Mouse (Mus musculus) urinary bladder, adult 2 months (tissue): ENCODE measurements at regions not wholly inside any gene's neighbourhood (a gene's known extent, or its start where the extent isn't known, plus 50 kb on each side); places are given as distances from the start of the nearest gene placed in this dataset.
"Not testable (repeated sequence)": the region's sequence is repeated elsewhere in the genome, so short reads cannot be mapped to it uniquely, and the experiment has no call there.

Experiments used
- DNase-seq: peaks from one replicate; pipeline ENCODE4 v3.0.0; 2022; ENCODE audit warnings: low spot score

DNA sequence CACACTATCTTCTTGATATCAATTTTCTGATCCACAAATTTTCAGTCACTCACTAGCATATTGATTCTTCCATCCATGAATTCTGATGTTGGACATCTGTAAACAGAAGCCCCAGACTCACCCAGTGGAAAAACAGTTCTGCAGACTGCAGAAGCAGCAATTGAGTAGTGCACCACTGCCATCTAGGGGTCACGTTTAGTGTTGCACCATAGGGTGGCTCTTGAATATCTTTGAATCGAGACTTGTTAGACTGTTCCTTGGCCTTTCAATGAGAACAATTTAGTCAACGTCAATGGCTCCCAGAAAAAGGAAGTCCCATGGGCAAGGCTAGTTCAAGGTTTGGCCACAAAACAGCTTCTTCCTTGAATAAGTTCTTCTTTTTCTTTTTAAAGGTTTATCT is 828.1 kb downstream of the Gm10330 start:
- not testable (repeated sequence) for DNase-seq

DNA sequence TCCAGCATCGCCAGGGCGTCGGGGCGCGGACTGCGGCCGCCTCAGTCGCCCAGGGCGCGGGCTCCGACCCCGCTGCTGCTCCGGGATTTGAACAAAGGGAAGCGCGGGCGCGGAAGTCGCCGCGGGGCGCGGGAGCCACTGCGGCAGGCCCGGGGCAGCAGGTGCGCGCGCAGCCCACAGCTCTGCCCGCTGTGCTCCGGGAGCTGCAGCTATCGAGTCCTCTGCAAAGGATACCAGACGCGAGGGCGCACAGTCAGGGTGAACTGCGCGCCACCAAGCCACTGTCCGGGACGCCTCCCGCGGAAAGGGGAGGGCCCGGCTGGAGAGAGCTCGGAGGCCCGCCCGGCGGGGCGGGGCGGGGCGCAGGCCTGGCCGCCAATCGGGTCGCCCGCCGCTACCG is 873.9 kb downstream of the Gm10330 start:
- DNase-seq = peak; percentile 21
